Mouse (Mus musculus): ENCODE measurements at regions not wholly inside any gene's neighbourhood (a gene's known extent, or its start where the extent isn't known, plus 50 kb on each side); places are given as distances from the start of the nearest gene placed in this dataset.

GRCm38 (mm10) chr10:92471111-92471510 lies 251.1 kb downstream of the Nedd1 start:
- no peak for TF ChIP-seq POLR2A (IDR thresholded peaks at IDR 0.05; ENCODE audit: extremely low read depth, insufficient read depth, low read length)
- no peak for TF ChIP-seq CTCF (IDR thresholded peaks at IDR 0.05; ENCODE audit: extremely low read depth, insufficient read depth, low read length)

All from cortical plate, adult 2 months (tissue).